Comparison of ENCODE assay signal across 23 mouse cellular contexts in genomic region chr4:139225944-139226343, GRCm38 (mm10). TPM values are rescaled to one million over a fixed set of nuclear protein-coding genes. Genes with fewer than 3 reads are reported as not detected.
DNase-seq lines count a peak whose midpoint lies in the region; ATAC-seq and TF ChIP-seq lines count a peak whose summit lies in the region.
"Had no signal": no experiment of that assay in that cellular context is flagged by ENCODE, and none has a peak within 500 bp of the region (broad histone marks: within the 10 kb centered on the region; RNA-seq: fewer than 3 reads in every experiment).

No protein-coding gene starts in this region.

- no peaks in the 10 kb centered on the region for H3K27me3 ChIP-seq in heart, adult 2 months (ENCODE audit: control insufficient read depth, insufficient read depth, low read length)
- no peaks in the 10 kb centered on the region for H3K27me3 ChIP-seq in heart, postnatal 0 days (ENCODE audit: control insufficient read depth, insufficient read depth, low read length)
- H3K27me3 ChIP-seq in stomach, embryonic 15.5 days (replicated peaks) = no peaks in the 10 kb centered on the region
- H3K27me3 ChIP-seq: CH12.LX; embryonic facial prominence, embryonic 15.5 days; intestine, embryonic 15.5 days; Patski had no signal

- H3K79me2 ChIP-seq in heart, adult 2 months (replicated peaks; ENCODE audit: control insufficient read depth, insufficient read depth, low read length) = peaks cover 17% of the 10 kb centered on the region

- TF ChIP-seq POLR2A in heart, adult 2 months (IDR thresholded peaks at IDR 0.05; ENCODE audit: insufficient read depth, low read depth, low read length) = no peak

- peaks cover 50% of the 10 kb centered on the region for H3K4me1 ChIP-seq in heart, adult 2 months (ENCODE audit: control insufficient read depth, insufficient read depth, low read length)
- peaks cover 38% of the 10 kb centered on the region for H3K4me1 ChIP-seq in heart, postnatal 0 days (ENCODE audit: control insufficient read depth, insufficient read depth)
- H3K4me1 ChIP-seq in stomach, embryonic 15.5 days = peaks cover 44% of the 10 kb centered on the region

- peak overlapping the region; percentile 44 for H3K27ac ChIP-seq in heart, adult 2 months
- H3K27ac ChIP-seq in heart, postnatal 0 days (ENCODE audit: low read depth) = peak overlapping the region; percentile 0; the same call in 1 of the 2 replicates
- H3K27ac ChIP-seq in layer of hippocampus, adult 2 months = peak overlapping the region; percentile 58
- H3K27ac ChIP-seq in stomach, embryonic 15.5 days = 0 out of 2 replicates have a peak overlapping the region, but pooled peaks have one; percentile 22
- H3K27ac ChIP-seq: forebrain, embryonic 10.5 days; hindbrain, embryonic 10.5 days; hindbrain, embryonic 14.5 days; intestine, embryonic 15.5 days had no signal

- H3K9ac ChIP-seq in heart, adult 2 months (ENCODE audit: low read depth, low read length) = no peak overlapping the region
- no peak overlapping the region for H3K9ac ChIP-seq in heart, postnatal 0 days (replicated peaks; ENCODE audit: low read depth, low read length)
- no peak overlapping the region for H3K9ac ChIP-seq in stomach, embryonic 15.5 days
- H3K9ac ChIP-seq: embryonic facial prominence, embryonic 15.5 days; hindbrain, embryonic 14.5 days; intestine, embryonic 15.5 days had no signal

- no peak for TF ChIP-seq CTCF in heart, adult 2 months (IDR thresholded peaks at IDR 0.05)
- TF ChIP-seq CTCF in heart, postnatal 0 days (IDR thresholded peaks at IDR 0.05; ENCODE audit: low read depth) = no peak
- TF ChIP-seq CTCF in layer of hippocampus, adult 2 months (conservative IDR thresholded peaks at IDR 0.05) = no peak

- H3K9me3 ChIP-seq in heart, postnatal 0 days (replicated peaks; ENCODE audit: control insufficient read depth, low read length) = no peaks in the 10 kb centered on the region
- no peaks in the 10 kb centered on the region for H3K9me3 ChIP-seq in stomach, embryonic 15.5 days
- H3K9me3 ChIP-seq: embryonic facial prominence, embryonic 15.5 days; forebrain, embryonic 10.5 days; hindbrain, embryonic 10.5 days; intestine, embryonic 15.5 days had no signal

- H3K36me3 ChIP-seq in heart, adult 2 months (ENCODE audit: control insufficient read depth, insufficient read depth, low read length) = peaks cover 11% of the 10 kb centered on the region
- H3K36me3 ChIP-seq in heart, postnatal 0 days (replicated peaks; ENCODE audit: control insufficient read depth, insufficient read depth, low read length) = peaks cover 12% of the 10 kb centered on the region; the same call in 1 of the 2 replicates
- peaks cover 3% of the 10 kb centered on the region; the same call in 1 of the 2 replicates for H3K36me3 ChIP-seq in stomach, embryonic 15.5 days

- H3K4me2 ChIP-seq in heart, postnatal 0 days (ENCODE audit: low read depth, low read length) = no peak overlapping the region
- H3K4me2 ChIP-seq in stomach, embryonic 15.5 days = no peak overlapping the region
- H3K4me2 ChIP-seq: embryonic facial prominence, embryonic 15.5 days; hindbrain, embryonic 14.5 days; intestine, embryonic 15.5 days had no signal

- 57% methylated on average over 4 of the region's 4 CpGs for WGBS in heart, adult 2 months
- WGBS in heart, postnatal 0 days = 82% methylated on average over 4 of the region's 4 CpGs
- 84% methylated on average over 4 of the region's 4 CpGs for WGBS in stomach, embryonic 15.5 days

- no peak for DNase-seq in heart, adult 2 months
- no peak for DNase-seq in heart, postnatal 25 days (ENCODE audit: low spot score)
- no peak for DNase-seq in heart, postnatal 0 days (ENCODE audit: low spot score)
- DNase-seq in heart, adult 18-20 months = no peak
- no peak for DNase-seq in layer of hippocampus, adult 2 months (ENCODE audit: low spot score in 2 of 2)
- DNase-seq in layer of hippocampus, postnatal 14 days (ENCODE audit: low spot score in 2 of 2) = no peak
- DNase-seq in lung, postnatal 4 days = no peak
- DNase-seq: cerebellum, adult 11 months; cerebellum, adult 8-10 months; cerebellum, postnatal 14 days; embryo, embryonic 11 days; heart, postnatal 10 days had no signal

- H3K4me3 ChIP-seq in heart, adult 2 months = no peak overlapping the region
- no peak overlapping the region for H3K4me3 ChIP-seq in heart, postnatal 0 days (ENCODE audit: low read depth, low read length)
- no peak overlapping the region for H3K4me3 ChIP-seq in layer of hippocampus, adult 2 months
- no peak overlapping the region for H3K4me3 ChIP-seq in stomach, embryonic 15.5 days (replicated peaks)
- H3K4me3 ChIP-seq: embryonic facial prominence, embryonic 15.5 days; erythroblast, embryonic 14.5 days; forebrain, embryonic 10.5 days; hindbrain, embryonic 10.5 days; intestine, embryonic 15.5 days had no signal

- no peak for ATAC-seq in heart, postnatal 0 days (ENCODE audit: insufficient read depth, low read depth)
- no peak for ATAC-seq in stomach, embryonic 15.5 days (ENCODE audit: insufficient read depth, low FRiP score, low read depth)
- ATAC-seq: activated CD4-positive, CD25-positive, alpha-beta regulatory T cell, adult 4 months; forebrain, embryonic 14.5 days; intestine, embryonic 15.5 days; Patski had no signal

- TF ChIP-seq EP300 in heart, adult 2 months (IDR thresholded peaks at IDR 0.05; ENCODE audit: insufficient read depth, low read depth, low read length) = no peak
- TF ChIP-seq EP300 in heart, postnatal 0 days (IDR thresholded peaks at IDR 0.05; ENCODE audit: low read depth) = no peak

- intact Hi-C loops in heart, adult 2 months (cut with DNase I) = no loop called here
- intact Hi-C loops in heart, postnatal 25 days (cut with DNase I) = no loop called here

RNA-seq across cellular contexts. Expression of gene Capzb, which starts 33.2 kb away (rescaled TPM):
- 100 to 1,000 TPM; 342 to 392 TPM for total RNA-seq in heart, adult 2 months (2021)
- polyA plus RNA-seq in heart, adult 2 months (2012; rRNA removed) = 160 and 191 TPM in 2 replicates
- 100 to 1,000 TPM; 415 to 449 TPM for total RNA-seq in heart, postnatal 25 days (2021)
- total RNA-seq in heart, postnatal 0 days (2014; rRNA removed; ENCODE audit: low replicate concordance) = 131 and 177 TPM in 2 replicates
- polyA plus RNA-seq in heart, postnatal 0 days (2015; fragmentation: Nextera tagmentation; extraction: Ambion mirVana) = 355 and 363 TPM in 2 replicates
- 100 to 1,000 TPM; 356 to 380 TPM for total RNA-seq in heart, adult 18-20 months (2021)
- total RNA-seq in layer of hippocampus, adult 2 months (2021) = 100 to 1,000 TPM; 374 to 416 TPM
- 100 to 1,000 TPM; 406 to 431 TPM for total RNA-seq in layer of hippocampus, postnatal 14 days (2021)
- polyA plus RNA-seq in stomach, embryonic 15.5 days (2015; fragmentation: Nextera tagmentation; extraction: Ambion mirVana) = 375 and 416 TPM in 2 replicates

Comparison
In these comparisons a context has a peak if more than half of its experiments do, and no peak if none do; other contexts are left out.
1. H3K27ac ChIP-seq: peak in every context shown above with its lines; median percentile 58 in layer of hippocampus, adult 2 months; 44 in heart, adult 2 months; 22 in stomach, embryonic 15.5 days; 0 in heart, postnatal 0 days.